Mouse (Mus musculus): ENCODE measurements around the gene Hivep2. TPM values are rescaled to one million over a fixed set of nuclear protein-coding genes. Genes with fewer than 3 reads are reported as not detected.

Gene Hivep2
- polyA plus RNA-seq, 1 experiment from 2014 or later: 0.32 TPM

- no peak overlapping the region for H3K27ac ChIP-seq (replicated peaks)
- H3K27me3 ChIP-seq: no peaks in the 10 kb centered on the region
- H3K4me3 ChIP-seq (replicated peaks): no peak overlapping the region
- no peaks in the 10 kb centered on the region for H3K36me3 ChIP-seq (replicated peaks)
- H3K9ac ChIP-seq: no peak overlapping the region
- H3K9me3 ChIP-seq (replicated peaks): no peaks in the 10 kb centered on the region
- H3K4me2 ChIP-seq: no peak overlapping the region
- no peak for ATAC-seq (ENCODE audit: insufficient read depth)
- no peaks in the 10 kb centered on the region for H3K4me1 ChIP-seq (replicated peaks)
- WGBS (ENCODE audit: insufficient replicate concordance): 2% methylated on average over 2 of the region's 2 CpGs
Measured at GRCm38 (mm10) chr10:14200310-14200709, 234.4 kb downstream of the Hivep2 start.

Other genes starting within 250 kb of the Hivep2 start
- gene Aig1, start 97.1 kb upstream of the Hivep2 start, polyA plus RNA-seq (2015; fragmentation: Nextera tagmentation; extraction: Ambion mirVana): 14.5 and 19.8 TPM in 2 replicates

All from liver, embryonic 15.5 days (tissue).